ENCODE assay signal across 16 mouse cellular contexts in genomic region chr4:129365224-129365623, GRCm38 (mm10). TPM values are rescaled to one million over a fixed set of nuclear protein-coding genes. Genes with fewer than 3 reads are reported as not detected.
A peak's percentile ranks its signal among the peaks of the same experiment; 100 is the strongest.
DNase-seq lines count a peak whose midpoint lies in the region; ATAC-seq lines count a peak whose summit lies in the region.
"Had no signal": no experiment of that assay in that cellular context is flagged by ENCODE, and none has a peak within 500 bp of the region (broad histone marks: within the 10 kb centered on the region; RNA-seq: fewer than 3 reads in every experiment).

No protein-coding gene starts in this region.

- intact Hi-C loops in heart, postnatal 25 days (cut with DNase I): no loop called here

- peak overlapping the region; percentile 89 for H3K4me3 ChIP-seq in megakaryocyte, embryonic 14.5 days (replicated peaks)
- H3K4me3 ChIP-seq in heart, embryonic 11.5 days (ENCODE audit: low read depth, low read length): no peak overlapping the region
- H3K4me3 ChIP-seq: embryonic facial prominence, embryonic 13.5 days; midbrain, embryonic 12.5 days had no signal

- WGBS in heart, embryonic 11.5 days (ENCODE audit: insufficient replicate concordance): 82% methylated on average over 5 of the region's 5 CpGs

- peak; percentile 74 for DNase-seq in 416B (ENCODE audit: low read depth)
- peak; percentile 52 to 53 for DNase-seq in B cell, adult 2 months
- no peak for DNase-seq in right cerebral cortex, postnatal 14 days
- no peak for DNase-seq in heart, postnatal 25 days (ENCODE audit: low spot score)
- DNase-seq: adrenal gland, postnatal 25 days; cerebellum, adult 18-20 months; forebrain, postnatal 0 days; heart, postnatal 4 days; lung, embryonic 14.5 days had no signal

- ATAC-seq in erythroblast, adult 5-6 weeks (replicated peaks; ENCODE audit: low FRiP score, poor library complexity, severe bottlenecking): peak; percentile 56
- no peak for ATAC-seq in heart, embryonic 11.5 days (replicated peaks; ENCODE audit: insufficient number of reproducible peaks, low FRiP score, low TSS enrichment)
- ATAC-seq: forebrain, postnatal 0 days; intestine, postnatal 0 days; Patski had no signal

- H3K4me2 ChIP-seq in heart, embryonic 11.5 days: no peak overlapping the region
- H3K4me2 ChIP-seq: embryonic facial prominence, embryonic 13.5 days; lung, embryonic 14.5 days; midbrain, embryonic 12.5 days had no signal

- H3K4me1 ChIP-seq in megakaryocyte, embryonic 14.5 days: peaks cover 39% of the 10 kb centered on the region
- H3K4me1 ChIP-seq in heart, embryonic 11.5 days (ENCODE audit: control insufficient read depth, insufficient read depth, low read length): no peaks in the 10 kb centered on the region
- H3K4me1 ChIP-seq: embryonic facial prominence, embryonic 13.5 days; midbrain, embryonic 12.5 days had no signal

- H3K9me3 ChIP-seq in megakaryocyte, embryonic 14.5 days: no peaks in the 10 kb centered on the region
- H3K9me3 ChIP-seq in heart, embryonic 11.5 days (replicated peaks; ENCODE audit: control insufficient read depth, low read length): no peaks in the 10 kb centered on the region
- H3K9me3 ChIP-seq: embryonic facial prominence, embryonic 13.5 days; midbrain, embryonic 12.5 days had no signal

- peaks cover 7% of the 10 kb centered on the region for H3K27me3 ChIP-seq in megakaryocyte, embryonic 14.5 days (replicated peaks)
- H3K27me3 ChIP-seq in heart, embryonic 11.5 days (ENCODE audit: control insufficient read depth, insufficient read depth, low read length): no peaks in the 10 kb centered on the region
- H3K27me3 ChIP-seq: embryonic facial prominence, embryonic 13.5 days; midbrain, embryonic 12.5 days; Patski had no signal

- H3K27ac ChIP-seq in heart, embryonic 11.5 days (ENCODE audit: low read depth, low read length): no peak overlapping the region
- H3K27ac ChIP-seq: embryonic facial prominence, embryonic 13.5 days; midbrain, embryonic 12.5 days had no signal

- H3K36me3 ChIP-seq in megakaryocyte, embryonic 14.5 days (replicated peaks; ENCODE audit: low read length): peaks cover under 1% of the 10 kb centered on the region
- no peaks in the 10 kb centered on the region; the same call in 1 of the 2 replicates for H3K36me3 ChIP-seq in heart, embryonic 11.5 days (ENCODE audit: control insufficient read depth, insufficient read depth, low read length)

- no peak overlapping the region for H3K9ac ChIP-seq in heart, embryonic 11.5 days (ENCODE audit: low read depth, low read length)
- H3K9ac ChIP-seq: embryonic facial prominence, embryonic 13.5 days; forebrain, postnatal 0 days; lung, embryonic 14.5 days; midbrain, embryonic 12.5 days had no signal

RNA-seq across cellular contexts. Expression of gene Zbtb8a, which starts 12.7 kb away (rescaled TPM):
- total RNA-seq in erythroblast, adult 5-6 weeks (2015; ENCODE audit: low replicate concordance): 2.3 TPM in 1 of 2 replicates, not detected in the other
- total RNA-seq in erythroblast, adult 5-6 weeks (2017; ENCODE audit: low replicate concordance): 1.5 and 1.7 TPM in 2 replicates
- polyA plus RNA-seq in megakaryocyte, embryonic 14.5 days (2012; ENCODE audit: insufficient read depth, low replicate concordance): 0.29 TPM in 1 of 2 replicates, not detected in the other
- 7.7 and 7.9 TPM in 2 replicates for polyA plus RNA-seq in heart, embryonic 11.5 days (2014; fragmentation: Nextera tagmentation; extraction: Ambion mirVana)
- total RNA-seq in heart, postnatal 25 days (2021): 1 to 10 TPM; 3.5 to 3.7 TPM

RNA-seq across cellular contexts. Expression of gene Zbtb8os, which starts 29.7 kb away (rescaled TPM):
- total RNA-seq in erythroblast, adult 5-6 weeks (2015; ENCODE audit: low replicate concordance): 6.9 and 14.8 TPM in 2 replicates
- 4.9 and 19.1 TPM in 2 replicates for total RNA-seq in erythroblast, adult 5-6 weeks (2017; ENCODE audit: low replicate concordance)
- 3.9 TPM in 1 of 2 replicates, not detected in the other for polyA plus RNA-seq in megakaryocyte, embryonic 14.5 days (2012; ENCODE audit: insufficient read depth, low replicate concordance)
- polyA plus RNA-seq in heart, embryonic 11.5 days (2014; fragmentation: Nextera tagmentation; extraction: Ambion mirVana): 54.4 and 56.5 TPM in 2 replicates
- 10 to 100 TPM; 18.6 to 22.7 TPM for total RNA-seq in heart, postnatal 25 days (2021)

RNA-seq across cellular contexts. Expression of gene Rbbp4, which starts 30.1 kb away (rescaled TPM):
- total RNA-seq in erythroblast, adult 5-6 weeks (2015; ENCODE audit: low replicate concordance): 60.2 and 64.6 TPM in 2 replicates
- 61.6 and 122 TPM in 2 replicates for total RNA-seq in erythroblast, adult 5-6 weeks (2017; ENCODE audit: low replicate concordance)
- polyA plus RNA-seq in megakaryocyte, embryonic 14.5 days (2012; ENCODE audit: insufficient read depth, low replicate concordance): 2.0 and 20.5 TPM in 2 replicates
- 319 and 337 TPM in 2 replicates for polyA plus RNA-seq in heart, embryonic 11.5 days (2014; fragmentation: Nextera tagmentation; extraction: Ambion mirVana)
- total RNA-seq in heart, postnatal 25 days (2021): 10 to 100 TPM; 77.5 to 84.0 TPM

Comparison
In these comparisons a context has a peak if more than half of its experiments do, and no peak if none do; other contexts are left out.
1. DNase-seq: peak in 416B (single experiment) and B cell, adult 2 months (2 of 2); none in right cerebral cortex, postnatal 14 days (single experiment) and heart, postnatal 25 days (single experiment).